Mouse (Mus musculus) liver, postnatal 0 days (tissue): ENCODE measurements around the gene Arg1. TPM values are rescaled to one million over a fixed set of nuclear protein-coding genes. Genes with fewer than 3 reads are reported as not detected.

Experiments
- ATAC-seq: fragments of 200-750 bp; cut with Nextera tagmentation; 2 replicates; pipeline ENCODE4 v1.8.0; 2017; ENCODE audit warnings: mild to moderate bottlenecking, moderate library complexity
- DNase-seq: peaks from one replicate; pipeline ENCODE4 v3.0.0-alpha.2; 2016
- H3K27ac ChIP-seq: fragments of 300-500 bp; sonication (generic); 2 replicates; pipeline ENCODE4 v1.5.1; 2014; ENCODE audit warnings: antibody characterized with exemption, moderate library complexity, mild to moderate bottlenecking, low read depth
- H3K27me3 ChIP-seq: fragments of 300-500 bp; sonication (generic); 2 replicates; pipeline ENCODE4 v1.6.1; 2014; ENCODE audit warnings: low read length, control low read depth, mixed read lengths; ENCODE audit not compliant: insufficient read depth
- H3K36me3 ChIP-seq: fragments of 300-500 bp; sonication (generic); replicated peaks from 2 replicates; pipeline ENCODE4 v1.6.1; 2014; ENCODE audit warnings: mild to moderate bottlenecking, control low read depth, low read length, moderate library complexity, mixed read lengths; ENCODE audit not compliant: insufficient read depth
- H3K4me1 ChIP-seq: fragments of 300-500 bp; sonication (generic); 2 replicates; pipeline ENCODE4 v1.6.1; 2014; ENCODE audit warnings: antibody characterized with exemption, mild to moderate bottlenecking, control low read depth; ENCODE audit not compliant: insufficient read depth
- H3K4me2 ChIP-seq: fragments of 300-500 bp; sonication (generic); 2 replicates; pipeline ENCODE4 v1.6.1; 2014; ENCODE audit warnings: low read depth, mild to moderate bottlenecking, low read length, moderate library complexity, mixed read lengths
- H3K4me3 ChIP-seq: fragments of 300-500 bp; sonication (generic); 2 replicates; pipeline ENCODE4 v1.5.1; 2014; ENCODE audit warnings: low read depth, low read length
- H3K9ac ChIP-seq: fragments of 300-500 bp; sonication (generic); replicated peaks from 2 replicates; pipeline ENCODE4 v1.6.1; 2014; ENCODE audit warnings: mild to moderate bottlenecking, moderate library complexity
- H3K9me3 ChIP-seq: fragments of 300-500 bp; sonication (generic); 2 replicates; pipeline ENCODE4 v1.6.1; 2016; ENCODE audit warnings: mild to moderate bottlenecking, control low read depth, low read length, mixed read lengths
- CTCF ChIP-seq: sonication (generic); IDR thresholded peaks from 2 replicates; pipeline ENCODE4 v1.5.1; 2016; ENCODE audit warnings: antibody characterized with exemption, low read depth
- EP300 ChIP-seq: IDR thresholded peaks from 2 replicates; pipeline ENCODE4 v1.6.1; 2016; ENCODE audit warnings: antibody characterized with exemption, low read depth, mild to moderate bottlenecking
- WGBS: fragments of 180-500 bp; shearing (Covaris S2); extraction: QIAGEN DNeasy Blood & Tissue Kit; methylation state at CpG from one replicate; pipeline ENCODE4 v1.1.7; 2014; ENCODE audit not compliant: insufficient replicate concordance; 5-methylcytosine and 5-hydroxymethylcytosine counted together
- microRNA-seq: library from miRNA; unstranded; fragments of <30 nt; microRNA quantifications from one replicate; pipeline ENCODE4, GENCODE M21; 2016
- polyA plus RNA-seq: library from polyadenylated mRNA; unstranded; fragments of >200 nt; fragmentation: Nextera tagmentation; extraction: Ambion mirVana; gene quantifications from 2 replicates; pipeline ENCODE4 v1.2.1, GENCODE M21; 2015

Arg1 gene
- polyA plus RNA-seq, 1 experiment from 2014 or later = 604 TPM

DNA sequence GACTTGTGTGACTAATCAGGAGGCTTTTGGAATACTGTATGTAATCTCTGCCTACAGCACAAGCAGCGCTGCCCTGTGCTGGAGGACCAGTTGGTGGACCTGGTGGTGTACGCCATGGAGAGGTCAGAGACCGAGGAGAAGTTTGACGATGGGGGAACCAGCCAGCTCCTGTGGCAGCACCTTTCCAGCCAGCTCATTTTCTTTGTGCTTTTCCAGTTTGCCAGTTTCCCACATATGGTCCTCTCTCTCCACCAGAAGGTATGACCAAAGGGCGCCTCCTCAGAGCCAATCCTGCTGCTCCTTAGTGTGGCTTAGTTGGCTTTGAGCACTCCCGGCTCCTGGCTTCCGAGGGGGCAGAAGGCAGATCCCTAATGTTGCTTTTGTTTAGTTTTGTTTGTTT, 38.9 kb downstream of the Arg1 start:
- Histone ChIP-seq H3K4me2 (no peak overlapping the region), H3K4me3 (no peak overlapping the region), H3K9ac (no peak overlapping the region), H3K27me3 (no peaks in the 10 kb centered on the region), H3K27ac (no peak overlapping the region), H3K36me3 (peaks cover 52% of the 10 kb centered on the region), H3K9me3 (no peaks in the 10 kb centered on the region), H3K4me1 (no peaks in the 10 kb centered on the region)
- ATAC-seq (no peak), DNase-seq (no peak)
- TF ChIP-seq CTCF = no peak
- 91% methylated on average over 7 of the region's 7 CpGs for whole genome bisulfite sequencing

DNA sequence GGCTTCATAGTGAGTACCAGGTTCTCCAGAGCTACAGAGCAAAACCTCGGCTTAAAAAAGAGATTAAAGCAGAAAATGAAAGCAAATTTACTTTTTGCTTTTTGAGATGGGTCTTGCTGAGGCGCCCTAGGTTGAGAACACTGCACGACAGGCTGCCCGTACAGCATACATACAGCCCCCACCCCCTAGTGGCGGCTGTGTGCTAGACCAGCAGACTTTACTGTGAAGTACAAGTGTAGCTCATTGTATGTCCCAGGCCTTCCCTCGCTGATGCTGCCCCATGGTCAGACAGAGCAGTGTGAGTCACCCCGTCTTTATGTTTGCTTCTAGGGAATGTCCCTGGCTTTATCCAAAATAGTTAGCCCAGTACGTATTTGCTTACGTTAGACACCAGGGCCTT, 41.3 kb downstream of the Arg1 start:
- Histone ChIP-seq H3K36me3 (peaks cover 58% of the 10 kb centered on the region), H3K9me3 (no peaks in the 10 kb centered on the region), H3K4me2 (no peak overlapping the region), H3K9ac (no peak overlapping the region), H3K4me3 (no peak overlapping the region), H3K4me1 (no peaks in the 10 kb centered on the region), H3K27ac (no peak overlapping the region), H3K27me3 (no peaks in the 10 kb centered on the region)
- WGBS = 87% methylated on average over 9 of the region's 9 CpGs
- DNase-seq (no peak), ATAC-seq (no peak)
- TF ChIP-seq CTCF (peak; percentile 58), EP300 (no peak)

DNA sequence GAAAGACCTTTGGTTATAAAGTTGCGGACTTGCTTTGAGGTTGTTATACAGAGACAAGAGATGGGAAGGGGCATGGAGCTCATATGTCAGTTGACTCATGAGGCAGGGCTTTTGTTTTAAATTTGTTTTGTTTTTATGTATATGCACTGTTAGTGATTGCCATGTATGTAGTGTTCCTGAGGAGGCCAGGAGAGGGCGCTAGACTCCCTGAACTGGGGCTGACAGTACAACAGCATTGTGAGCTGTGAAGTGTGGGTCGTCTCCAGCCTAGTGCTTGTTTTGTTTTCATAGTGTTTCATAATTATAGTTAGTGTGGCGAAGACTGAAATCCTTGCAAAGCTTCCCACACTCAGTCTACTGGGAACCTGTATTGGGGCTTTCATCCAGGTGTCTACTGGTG, 53.7 kb downstream of the Arg1 start:
- Histone ChIP-seq H3K36me3 (peaks cover 51% of the 10 kb centered on the region), H3K4me3 (no peak overlapping the region), H3K27ac (no peak overlapping the region), H3K9ac (no peak overlapping the region), H3K27me3 (no peaks in the 10 kb centered on the region), H3K4me1 (no peaks in the 10 kb centered on the region), H3K4me2 (no peak overlapping the region), H3K9me3 (no peaks in the 10 kb centered on the region)
- DNase-seq = peak; percentile 30
- TF ChIP-seq CTCF (peak; percentile 57), EP300 (no peak)
- WGBS = 77% methylated on average over 4 of the region's 4 CpGs
- ATAC-seq = no peak

DNA sequence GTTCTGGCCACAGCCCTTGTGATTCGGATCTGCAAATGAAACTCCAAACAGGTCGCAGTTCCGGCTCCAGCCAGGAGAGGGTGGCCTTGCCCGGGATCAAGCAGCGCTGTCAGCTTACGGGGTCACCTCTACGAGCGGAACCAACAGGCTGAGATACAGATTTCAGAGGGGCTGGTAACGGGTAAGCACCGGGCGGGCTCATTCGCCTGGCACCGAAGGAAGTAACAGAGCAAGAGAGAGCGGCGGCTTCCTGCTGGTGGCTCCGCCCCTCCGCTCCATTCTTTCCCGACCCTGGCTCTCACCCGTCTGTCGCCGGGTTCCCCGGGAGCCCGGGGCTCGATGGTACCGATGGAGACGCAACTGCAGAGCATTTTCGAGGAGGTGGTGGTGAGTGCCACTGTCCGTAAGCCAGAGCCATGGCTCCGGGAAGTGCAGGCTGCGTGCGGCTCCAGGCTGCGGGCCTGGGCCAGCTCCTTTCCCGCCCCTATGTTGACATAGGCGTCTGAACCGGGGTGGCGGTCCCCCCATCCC, 57.5 kb downstream of the Arg1 start, which contains the start of gene Med23:
Gene Med23, plus strand, starts transcription at position 227 of the 531 bp plus-strand sequence.
- Histone ChIP-seq H3K4me1 (no peaks in the 10 kb centered on the region), H3K9ac (peak within 1 kb of the TSS; percentile 89), H3K36me3 (peaks cover 19% of the 10 kb centered on the region), H3K27ac (peak within 1 kb of the TSS; percentile 49), H3K27me3 (no peaks in the 10 kb centered on the region), H3K4me3 (peak within 1 kb of the TSS; percentile 95), H3K4me2 (peak within 1 kb of the TSS; percentile 75), H3K9me3 (no peaks in the 10 kb centered on the region)
- WGBS = under 1% methylated on average over 36 of the region's 36 CpGs
- TF ChIP-seq EP300 (0 out of 2 replicates have a peak, but pooled peaks have one; percentile 11), CTCF (peak; percentile 97)
- DNase-seq (peak; percentile 97), ATAC-seq (peak; percentile 100)

Small RNA genes within 50 kb of the gene (microRNA-seq; reads per million reads assigned to microRNA genes)
- gene Mir6905 = not detected

Other genes with a start within 250 kb of the Arg1 start
- gene Enpp1, start 215.3 kb downstream of the Arg1 start, polyA plus RNA-seq = 2.9 TPM in 2 replicates
- gene Enpp3, start 84.7 kb downstream of the Arg1 start, polyA plus RNA-seq = 4.9 and 5.2 TPM in 2 replicates
- 3.0 and 3.4 TPM in 2 replicates for gene Med23, start 57.5 kb downstream of the Arg1 start, polyA plus RNA-seq